Mouse (Mus musculus) WW6 (cell line): ENCODE results near the gene Prss32.
A peak's percentile ranks its signal among the peaks of the same experiment; 100 is the strongest.

Experiments used
- DNase-seq: peaks from one replicate; pipeline ENCODE4 v3.0.0-alpha.2; 2013; ENCODE audit warnings: low read depth, low spot score

Prss32 gene

DNA sequence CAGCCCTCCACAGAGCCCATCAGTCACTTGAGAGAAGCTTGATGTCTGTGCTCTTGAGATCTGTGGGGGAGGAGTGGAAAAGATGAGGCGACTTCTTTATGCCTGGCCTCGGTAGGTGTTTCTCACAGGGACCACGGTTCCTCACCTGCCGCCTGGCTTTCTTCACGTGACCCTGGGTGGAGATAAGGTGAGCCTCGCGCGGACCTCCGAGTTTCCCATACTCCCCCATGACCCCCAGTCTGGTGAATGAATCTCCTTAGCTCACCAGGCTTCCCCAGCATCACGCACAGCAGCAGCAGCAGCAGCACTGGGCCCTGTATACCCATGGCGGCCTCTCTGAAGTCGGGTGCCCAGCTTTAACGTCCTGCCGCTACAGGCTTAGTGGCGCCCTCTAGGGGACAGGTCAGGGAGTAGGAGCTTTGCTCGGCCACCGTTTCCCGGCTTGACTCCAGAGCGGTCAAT lies at the start of gene Prss32, which contains the start of gene Prss41:
Gene Prss32, plus strand, starts transcription at position 44 of the 462 bp plus-strand sequence.
Gene Prss41, minus strand, starts transcription at position 361 of the 462 bp plus-strand sequence.
- no peak for DNase-seq

DNA sequence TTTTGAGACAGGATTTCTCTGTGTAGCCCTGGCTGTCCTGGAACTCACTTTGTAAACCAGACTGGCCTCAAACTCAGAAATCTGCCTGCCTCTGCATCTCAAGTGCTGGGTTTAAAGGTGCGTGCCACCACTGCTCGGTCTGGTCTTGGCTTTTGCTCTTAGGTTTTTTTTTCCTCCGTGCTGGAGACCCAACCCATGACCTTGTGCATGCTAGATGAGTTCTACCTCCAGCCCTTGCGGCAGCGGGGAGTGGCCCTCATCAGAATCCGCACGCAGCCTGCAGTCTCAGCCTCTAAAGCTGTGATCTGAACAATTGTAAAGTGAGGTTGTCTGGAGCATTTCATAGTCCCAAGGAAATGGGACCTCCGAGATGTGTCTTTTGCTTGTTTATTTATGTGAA lies 48.3 kb upstream of the Prss32 start:
- no peak for DNase-seq

DNA sequence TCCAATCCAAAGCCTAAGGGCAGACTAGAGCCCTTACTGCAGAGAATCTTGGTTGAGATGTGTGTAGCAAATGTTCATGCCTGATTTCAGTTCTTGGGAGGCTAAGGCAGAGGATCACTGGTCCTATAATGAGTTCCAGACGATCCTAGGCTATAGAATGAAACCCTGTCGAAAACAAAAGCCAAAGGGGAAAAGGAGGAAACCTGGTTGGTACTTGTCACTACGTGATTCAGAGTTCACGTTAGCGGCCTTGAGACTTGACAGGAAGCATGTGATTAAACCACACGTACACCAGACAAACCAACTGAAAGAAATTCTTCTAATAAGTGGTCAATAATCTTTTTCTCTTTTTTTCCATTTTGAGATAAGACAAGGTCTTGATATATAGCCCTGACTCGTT lies 46.3 kb upstream of the Prss32 start:
- no peak for DNase-seq

DNA sequence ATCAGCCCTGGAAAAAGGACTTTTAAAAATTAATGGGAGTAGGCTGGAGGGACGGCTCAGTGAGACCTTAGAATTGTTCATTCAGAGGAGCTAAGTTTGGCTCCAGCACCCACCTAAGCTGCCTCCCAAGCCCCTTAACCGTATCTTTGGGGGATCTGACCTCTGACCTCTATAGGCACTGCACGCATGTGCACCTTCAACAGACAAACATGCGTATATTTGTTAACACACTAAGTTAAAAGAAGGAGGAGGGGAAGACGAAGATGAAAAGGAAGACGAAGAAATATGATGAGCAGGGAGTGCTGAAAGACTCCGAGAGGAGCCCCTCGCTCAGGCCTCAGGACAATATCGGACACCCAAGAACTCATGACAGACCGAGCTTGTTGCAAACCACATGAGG lies 42.0 kb upstream of the Prss32 start:
- DNase-seq = no peak

DNA sequence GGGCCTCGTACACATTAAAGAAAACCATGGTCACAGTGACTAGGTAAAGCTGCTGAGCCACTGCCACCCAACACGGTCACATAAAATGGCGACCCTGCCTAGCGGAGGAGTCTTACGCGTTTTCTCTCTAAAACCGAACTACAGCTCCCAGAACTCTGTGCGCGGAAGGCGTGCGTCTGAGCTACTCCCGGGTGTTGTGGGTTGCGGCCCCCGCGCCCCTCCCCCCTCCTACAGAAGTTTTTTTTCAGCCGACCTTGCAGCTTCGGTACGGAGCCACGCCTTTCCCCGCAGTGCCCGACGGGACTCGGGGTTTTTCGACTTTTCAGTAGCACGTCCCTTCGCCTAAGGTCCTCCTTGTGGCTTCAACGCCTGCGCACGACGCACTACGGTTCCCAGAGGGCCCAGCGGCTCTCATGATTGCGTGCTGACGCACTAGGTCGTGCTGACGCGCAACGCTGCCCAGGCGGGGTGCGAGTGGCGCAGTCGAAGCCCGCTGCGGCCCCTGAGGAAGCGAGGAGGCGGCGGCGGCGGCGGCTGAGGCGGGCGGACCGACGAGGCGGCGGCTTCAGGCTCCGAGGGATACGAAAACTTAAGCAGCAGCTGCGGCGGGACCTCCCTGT lies 40.8 kb upstream of the Prss32 start:
- peak; percentile 96 for DNase-seq

DNA sequence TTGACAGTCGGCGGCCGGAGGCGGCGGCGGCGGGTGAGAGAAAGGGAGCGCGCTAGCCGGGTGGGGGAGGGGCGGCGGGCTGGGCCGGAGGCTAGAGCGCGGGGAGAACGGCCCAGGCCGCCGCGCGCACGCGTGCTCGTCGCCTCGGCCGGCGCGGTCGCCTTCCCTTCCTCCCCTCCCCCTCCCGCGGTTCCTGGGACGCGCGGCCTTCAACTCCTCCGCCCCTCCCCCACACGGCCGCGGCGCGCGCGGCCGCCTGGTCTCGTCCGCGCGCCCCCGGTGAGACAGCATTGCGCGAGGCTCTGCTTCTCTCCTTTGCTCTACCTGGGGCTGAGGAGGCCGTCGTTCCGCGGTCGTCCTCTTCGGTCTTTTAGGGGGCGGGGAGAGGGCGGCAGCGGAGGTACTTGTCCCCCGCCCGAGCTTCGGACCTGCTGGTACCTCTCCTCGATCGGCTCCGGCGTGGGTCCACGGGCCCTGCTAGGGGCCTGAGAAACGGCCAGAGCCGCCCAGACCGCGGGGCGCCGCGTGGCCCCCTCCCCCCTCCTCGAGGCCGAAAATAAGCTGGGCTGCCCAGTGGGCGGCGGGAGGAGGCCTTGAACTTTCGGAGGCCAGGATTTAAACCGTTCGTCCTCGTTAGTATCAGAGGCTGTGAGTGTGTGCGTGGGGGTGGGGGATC lies 40.2 kb upstream of the Prss32 start:
- peak; percentile 79 for DNase-seq

DNA sequence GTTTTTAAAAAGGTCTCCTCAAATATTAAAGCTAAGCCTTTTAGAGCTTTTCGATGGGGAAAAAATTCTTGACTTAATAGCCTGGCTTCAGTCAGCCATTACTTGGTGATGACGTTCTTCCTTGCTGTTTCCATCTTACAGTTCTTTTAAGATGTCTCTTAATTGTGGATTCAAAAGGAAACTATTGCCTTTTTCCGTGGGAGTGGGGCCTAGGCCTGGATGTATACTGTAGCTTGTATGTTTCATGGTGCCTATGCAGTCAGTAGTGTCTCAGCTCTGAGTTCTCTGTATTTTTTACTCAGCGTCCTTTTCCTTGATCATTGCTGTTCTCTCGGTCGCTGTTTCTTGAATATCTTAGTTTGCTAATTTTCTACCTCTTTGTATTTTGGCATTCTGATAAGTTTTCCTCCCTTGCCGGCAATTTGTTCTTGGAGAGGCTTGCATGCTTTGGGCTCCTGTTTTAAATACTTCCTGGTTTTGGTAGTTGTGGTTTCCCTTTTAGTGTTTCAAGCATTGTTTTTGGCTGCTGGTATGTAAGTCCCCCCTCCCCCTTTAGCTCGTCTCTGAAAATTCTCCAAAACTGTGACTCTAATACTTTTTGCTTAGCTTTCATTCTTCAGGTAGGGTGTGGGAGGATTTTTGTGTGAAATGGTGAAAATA lies 39.1 kb upstream of the Prss32 start:
- DNase-seq = no peak

DNA sequence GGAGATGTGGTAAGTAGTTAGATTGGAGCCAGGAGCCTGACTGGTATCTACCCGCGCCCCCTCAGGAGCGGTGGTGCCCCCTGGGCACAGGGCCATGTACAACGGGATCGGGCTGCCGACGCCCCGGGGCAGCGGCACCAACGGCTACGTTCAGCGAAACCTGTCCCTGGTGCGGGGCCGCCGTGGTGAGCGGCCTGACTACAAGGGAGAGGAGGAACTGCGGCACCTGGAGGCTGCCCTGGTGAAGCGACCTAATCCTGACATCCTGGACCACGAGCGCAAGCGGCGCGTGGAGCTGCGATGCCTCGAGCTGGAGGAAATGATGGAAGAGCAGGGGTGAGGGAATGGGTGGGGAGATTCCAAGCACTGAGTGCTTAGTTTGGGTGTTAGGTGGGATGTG lies 36.8 kb upstream of the Prss32 start:
- DNase-seq = no peak

DNA sequence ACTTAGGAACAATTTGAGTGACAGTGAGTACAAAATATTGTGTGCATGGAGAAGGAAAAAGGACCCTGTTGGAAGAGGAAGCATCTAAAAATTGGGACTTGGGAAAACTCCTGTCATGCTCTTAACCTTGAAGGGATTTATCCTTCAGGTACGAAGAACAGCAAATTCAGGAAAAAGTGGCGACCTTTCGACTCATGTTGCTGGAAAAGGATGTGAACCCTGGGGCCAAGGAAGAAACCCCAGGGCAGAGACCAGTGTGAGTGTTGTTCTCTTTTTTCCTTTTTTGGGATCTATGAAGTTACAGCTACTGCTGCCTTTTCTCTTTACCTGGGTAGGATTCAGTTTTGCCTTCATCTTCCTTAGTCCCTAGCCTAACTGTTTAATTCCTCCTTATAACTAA lies 35.7 kb upstream of the Prss32 start:
- no peak for DNase-seq

DNA sequence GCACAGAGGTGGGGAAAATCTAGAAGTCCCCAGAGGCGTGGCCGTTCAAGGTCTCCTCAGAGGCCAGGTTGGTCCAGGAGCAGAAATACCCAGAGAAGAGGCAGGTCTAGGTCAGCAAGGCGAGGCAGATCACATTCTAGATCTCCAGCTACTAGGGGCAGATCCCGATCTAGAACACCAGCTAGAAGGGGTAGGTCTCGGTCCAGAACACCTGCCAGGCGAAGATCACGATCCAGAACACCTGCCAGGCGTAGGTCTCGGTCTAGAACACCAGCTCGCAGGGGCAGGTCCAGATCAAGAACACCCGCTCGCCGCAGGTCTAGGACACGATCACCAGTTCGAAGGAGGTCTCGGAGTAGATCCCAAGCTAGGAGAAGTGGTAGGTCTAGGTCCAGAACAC lies 28.0 kb upstream of the Prss32 start:
- no peak for DNase-seq

DNA sequence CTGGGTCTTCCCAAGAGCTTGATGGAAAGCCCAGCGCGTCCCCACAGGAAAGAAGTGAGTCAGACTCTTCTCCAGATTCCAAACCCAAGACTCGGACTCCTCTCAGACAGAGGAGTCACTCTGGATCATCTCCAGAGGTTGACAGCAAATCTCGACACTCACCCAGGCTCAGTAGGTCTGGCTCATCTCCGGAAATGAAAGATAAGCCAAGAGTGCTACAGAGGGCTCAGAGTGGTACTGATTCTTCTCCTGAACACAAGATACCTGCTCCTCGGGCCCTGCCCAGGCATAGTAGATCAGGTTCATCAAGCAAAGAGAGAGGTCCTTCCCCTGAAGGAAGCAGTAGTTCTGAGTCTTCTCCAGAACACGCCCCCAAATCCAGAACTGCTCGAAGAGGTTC lies 25.1 kb upstream of the Prss32 start:
- DNase-seq = no peak

DNA sequence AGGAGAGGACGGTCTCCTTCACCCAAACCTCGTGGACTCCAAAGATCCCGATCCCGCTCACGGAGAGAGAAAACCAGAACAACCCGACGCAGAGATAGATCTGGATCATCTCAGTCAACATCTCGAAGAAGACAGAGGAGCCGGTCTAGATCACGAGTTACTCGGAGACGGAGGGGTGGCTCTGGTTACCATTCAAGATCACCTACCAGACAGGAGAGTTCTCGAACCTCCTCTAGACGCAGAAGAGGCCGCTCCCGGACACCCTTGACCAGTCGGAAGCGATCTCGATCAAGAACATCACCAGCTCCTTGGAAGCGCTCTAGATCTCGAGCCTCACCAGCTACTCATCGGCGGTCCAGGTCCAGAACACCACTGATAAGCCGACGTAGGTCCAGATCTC lies 24.4 kb upstream of the Prss32 start:
- DNase-seq = no peak

DNA sequence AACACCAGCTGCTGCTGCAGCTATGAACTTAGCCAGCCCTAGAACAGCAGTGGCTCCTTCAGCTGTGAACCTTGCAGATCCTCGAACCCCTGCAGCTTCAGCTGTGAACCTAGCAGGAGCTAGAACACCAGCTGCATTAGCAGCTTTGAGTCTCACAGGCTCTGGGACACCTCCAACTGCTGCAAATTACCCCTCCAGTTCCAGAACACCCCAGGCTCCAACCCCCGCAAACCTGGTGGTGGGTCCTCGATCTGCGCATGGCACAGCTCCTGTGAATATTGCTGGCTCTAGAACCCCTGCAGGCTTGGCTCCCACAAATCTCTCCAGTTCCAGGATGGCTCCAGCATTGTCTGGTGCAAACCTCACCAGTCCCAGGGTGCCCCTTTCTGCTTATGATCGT lies 22.9 kb upstream of the Prss32 start:
- no peak for DNase-seq

DNA sequence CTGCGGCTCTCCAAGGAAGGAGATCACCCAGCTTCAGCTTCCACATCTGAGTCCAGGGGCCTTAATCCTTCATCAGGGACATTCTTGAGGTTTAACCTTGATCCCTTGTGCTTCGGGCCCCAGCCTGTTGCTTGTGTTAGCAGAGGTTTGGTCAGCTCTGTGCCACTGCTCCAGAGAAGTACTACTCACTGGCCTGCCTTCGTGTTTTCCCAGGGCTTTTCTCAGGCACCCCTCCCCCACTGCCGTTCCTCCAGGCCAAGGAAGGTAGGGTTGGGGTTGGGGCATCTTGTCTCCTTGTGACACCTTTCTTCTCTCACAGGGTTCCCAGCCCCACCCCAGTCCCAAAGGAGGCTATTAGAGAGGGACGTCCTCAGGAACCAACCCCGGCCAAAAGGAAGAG lies 21.6 kb upstream of the Prss32 start:
- no peak for DNase-seq

DNA sequence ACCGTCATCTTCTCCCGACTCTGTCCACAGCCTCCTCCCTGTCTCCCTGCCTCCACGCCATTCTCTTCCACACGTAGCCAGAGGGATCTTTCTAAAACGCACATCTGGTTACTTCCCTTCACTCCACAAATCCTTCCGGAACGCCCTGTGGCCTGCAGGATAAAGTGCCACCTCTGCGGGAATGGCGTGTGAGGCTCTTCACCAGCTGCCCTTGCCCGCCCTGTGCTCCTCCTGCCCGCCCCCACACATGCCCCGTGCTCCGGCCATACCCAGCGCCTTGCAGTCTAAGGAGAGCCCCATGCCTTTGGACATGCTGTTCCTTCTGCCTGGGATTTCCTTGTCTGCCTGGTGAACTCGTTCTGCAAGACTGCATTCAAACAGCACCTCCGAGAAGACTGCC lies 20.6 kb upstream of the Prss32 start:
- no peak for DNase-seq

DNA sequence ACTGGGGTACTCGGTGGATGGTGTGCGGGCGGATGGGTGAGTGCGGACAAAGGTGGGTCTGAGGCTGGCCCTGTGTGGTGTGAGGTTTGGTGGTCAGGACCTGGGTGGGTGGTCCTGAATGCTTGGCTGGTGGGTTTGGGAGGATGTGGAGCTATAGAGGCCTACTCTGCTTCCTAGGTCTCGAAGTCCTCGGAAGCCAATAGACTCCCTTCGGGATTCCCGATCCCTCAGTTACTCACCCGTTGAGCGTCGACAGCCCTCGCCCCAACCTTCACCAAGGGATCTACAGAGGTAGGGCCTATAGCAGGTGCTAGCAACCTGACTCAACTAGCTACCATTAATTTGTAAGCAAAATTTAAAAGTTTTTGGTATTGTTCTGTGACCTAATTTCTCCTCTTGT lies 20.0 kb upstream of the Prss32 start:
- DNase-seq = no peak

DNA sequence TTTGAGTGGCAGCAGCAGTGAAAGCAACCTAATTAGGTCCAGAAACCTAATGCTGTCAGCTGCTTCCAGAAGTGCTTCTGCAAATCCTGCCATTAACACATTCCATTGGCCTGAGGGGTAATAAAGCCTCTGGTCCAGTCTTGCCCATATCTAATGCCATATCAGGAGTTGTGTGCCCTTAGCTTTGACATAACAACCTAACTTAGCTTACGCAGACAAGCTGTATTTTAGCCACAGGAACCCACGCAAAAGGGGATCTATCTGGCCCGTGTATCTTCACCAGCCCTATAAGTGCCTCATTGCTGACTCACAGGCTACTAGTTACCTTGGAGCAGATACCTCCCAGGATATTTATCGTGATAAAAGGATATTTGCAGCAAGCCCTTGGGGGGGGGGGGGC lies 18.1 kb upstream of the Prss32 start:
- no peak for DNase-seq

DNA sequence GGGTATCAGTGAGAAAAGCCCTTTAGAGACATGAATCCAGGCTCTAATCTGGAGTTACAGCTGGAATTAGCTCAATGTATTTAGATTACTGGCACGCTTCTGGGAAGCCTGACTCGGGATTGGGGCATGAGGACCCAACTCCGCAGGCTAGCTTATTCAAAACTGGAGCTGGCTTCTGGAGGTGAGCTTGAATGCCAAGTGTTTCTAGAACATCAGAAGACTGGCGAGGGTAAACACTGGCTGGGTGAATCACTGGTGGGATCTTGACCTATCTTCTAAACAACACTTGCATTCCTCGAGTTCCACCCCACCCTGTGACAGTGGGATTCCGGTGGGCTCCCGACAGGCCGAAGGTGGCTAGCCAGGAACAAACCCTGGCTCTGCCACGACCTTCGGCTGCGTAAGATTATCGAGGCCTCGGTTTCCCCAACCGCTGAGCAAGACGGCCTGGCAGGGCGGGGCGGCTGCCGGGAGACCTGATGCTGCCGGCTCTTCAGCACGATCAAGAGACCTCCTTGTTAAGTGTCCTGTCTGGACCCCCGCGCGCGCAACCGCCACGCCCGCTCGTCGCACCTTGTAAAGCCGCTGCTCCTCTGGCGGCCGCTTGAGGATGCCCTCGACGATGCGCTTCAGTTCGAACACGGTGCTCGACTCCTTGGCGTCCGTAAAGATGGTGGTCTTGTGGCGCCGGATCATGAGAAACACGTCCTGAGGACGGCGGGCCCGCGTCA lies 15.2 kb upstream of the Prss32 start:
- no peak for DNase-seq

DNA sequence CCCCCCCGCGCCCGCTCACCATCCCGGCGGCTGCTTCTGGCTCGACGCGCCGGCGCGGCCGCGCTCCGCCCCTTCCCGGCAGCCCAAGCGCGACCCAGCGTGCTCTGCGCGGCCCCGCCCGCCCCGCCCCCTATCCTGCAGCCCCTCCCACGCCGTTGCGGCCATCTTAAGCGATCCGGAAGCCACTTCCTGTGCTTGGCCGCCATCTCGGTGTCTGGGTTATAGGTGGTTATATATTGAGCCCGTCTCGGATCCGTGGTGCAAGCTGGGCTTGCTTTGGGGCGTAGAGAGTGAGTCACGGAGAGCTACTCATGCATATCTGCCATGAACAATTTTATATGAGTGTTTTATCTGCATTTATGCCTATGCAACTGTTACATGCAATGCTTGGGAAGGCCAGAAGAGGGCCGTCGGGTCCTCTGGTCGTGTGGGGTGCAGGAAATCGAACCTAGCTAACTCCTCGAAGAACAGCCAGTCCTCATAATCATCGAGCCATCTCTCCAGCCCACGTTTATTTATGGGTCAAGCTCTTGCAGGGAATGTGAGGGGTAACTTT lies 14.5 kb upstream of the Prss32 start, which contains the start of gene Elob:
Gene Elob, minus strand, starts transcription at position 73 of the 556 bp plus-strand sequence.
- DNase-seq = no peak

DNA sequence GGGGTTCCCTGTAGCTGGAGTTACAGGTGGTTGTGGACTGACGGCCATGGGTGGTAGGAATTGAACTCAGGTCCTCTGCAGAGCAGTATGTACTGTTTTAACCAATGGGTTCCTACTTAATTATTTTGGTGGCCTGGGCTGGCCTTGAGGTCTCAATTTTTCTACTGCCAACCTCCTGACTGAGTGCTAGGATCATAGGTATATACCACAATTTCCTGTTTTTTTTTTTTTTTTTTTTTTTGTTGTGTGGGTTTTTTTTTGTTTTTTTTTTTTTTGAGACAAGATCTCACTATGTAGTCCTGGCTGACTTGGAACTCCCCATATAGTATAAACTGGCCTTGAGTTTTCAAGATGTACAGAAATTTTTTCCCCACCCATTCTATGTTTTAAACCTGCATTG lies 12.5 kb upstream of the Prss32 start:
- no peak for DNase-seq

DNA sequence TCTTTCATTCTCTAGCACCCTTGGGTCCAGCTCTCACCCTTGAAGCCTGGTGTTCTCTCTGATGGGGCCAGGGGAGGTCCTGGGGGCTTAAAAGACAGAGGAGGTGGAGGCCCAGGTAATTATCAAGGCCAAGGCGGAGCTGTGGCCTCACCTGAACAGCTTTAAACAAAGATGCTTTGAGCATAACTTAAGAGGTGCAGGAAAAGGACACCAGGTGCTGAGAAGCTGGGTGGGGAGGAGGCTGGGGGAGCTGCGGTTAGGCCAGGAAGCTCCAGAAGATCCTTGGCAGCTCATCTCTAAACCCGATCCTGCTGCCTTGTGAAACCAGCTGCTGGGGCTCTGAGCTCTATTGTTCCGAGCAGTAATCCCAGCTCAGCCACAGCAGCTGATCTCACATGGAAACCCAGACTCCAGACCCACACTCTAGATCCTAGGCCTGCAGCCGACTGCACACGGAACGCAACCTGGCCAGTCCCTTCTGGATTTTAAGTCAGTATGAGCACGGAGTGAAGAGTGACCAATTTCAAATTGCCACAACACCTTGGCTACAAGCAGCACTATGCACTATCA lies 7.6 kb upstream of the Prss32 start, which contains the start of gene Prss33:
Gene Prss33, minus strand, starts transcription at position 51 of the 570 bp plus-strand sequence.
- no peak for DNase-seq
